Mouse (Mus musculus): Measurements from ENCODE around the gene Olfr441.
"Not testable (repeated sequence)": the region's sequence is repeated elsewhere in the genome, so short reads cannot be mapped to it uniquely, and the experiment has no call there.

Gene Olfr441

GRCm38 (mm10) chr6:43106069-43106468 is at the start of gene Olfr441:
Olfr441 (plus strand) TSS chr6:43106369.
- DNase-seq (ENCODE audit: low spot score): not testable (repeated sequence)

DNA sequence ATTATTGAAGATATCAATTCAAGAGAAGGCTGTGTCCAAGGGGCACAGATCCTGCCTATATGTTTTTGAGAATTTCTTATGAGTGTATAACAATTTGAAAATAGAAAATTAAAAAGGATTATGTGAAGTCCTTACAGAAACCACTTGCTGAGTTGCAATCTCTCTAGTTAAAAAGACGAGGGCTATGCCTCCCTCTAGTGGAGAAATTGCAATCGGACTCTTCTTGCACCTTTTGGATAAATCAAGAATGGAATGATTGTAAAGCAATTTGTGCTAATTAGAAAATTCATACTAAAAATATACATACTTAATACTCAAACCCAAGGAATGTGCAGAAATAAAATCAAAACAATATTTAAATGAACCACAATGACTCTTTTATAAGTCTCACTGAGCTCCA is 27.4 kb upstream of the Olfr441 start:
- no peak for DNase-seq (ENCODE audit: low spot score)

DNA sequence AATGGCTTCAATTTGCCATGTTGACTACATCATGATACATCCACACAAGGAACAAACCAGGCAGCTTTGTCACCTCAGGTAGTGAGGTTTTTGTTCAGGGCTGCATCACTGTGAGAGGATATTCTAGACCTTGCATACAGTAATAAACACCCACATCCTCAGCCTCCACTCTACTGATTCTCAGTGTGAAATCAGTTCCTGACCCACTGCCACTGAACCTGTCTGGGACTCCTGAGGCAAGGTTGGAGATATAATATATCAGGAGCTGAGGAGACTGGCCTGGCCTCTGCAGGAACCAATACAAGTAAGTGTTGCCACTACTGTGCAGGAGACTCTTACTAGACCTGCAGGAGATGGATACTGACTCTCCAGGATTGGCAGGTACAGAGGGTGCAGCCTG is 24.8 kb upstream of the Olfr441 start:
- not testable (repeated sequence) for DNase-seq (ENCODE audit: low spot score)

GRCm38 (mm10) chr6:43146267-43146666 is 40.1 kb downstream of the Olfr441 start, which contains the start of gene Olfr237-ps1:
Olfr237-ps1 (plus strand) TSS chr6:43146567.
- not testable (repeated sequence) for DNase-seq (ENCODE audit: low spot score)

DNA sequence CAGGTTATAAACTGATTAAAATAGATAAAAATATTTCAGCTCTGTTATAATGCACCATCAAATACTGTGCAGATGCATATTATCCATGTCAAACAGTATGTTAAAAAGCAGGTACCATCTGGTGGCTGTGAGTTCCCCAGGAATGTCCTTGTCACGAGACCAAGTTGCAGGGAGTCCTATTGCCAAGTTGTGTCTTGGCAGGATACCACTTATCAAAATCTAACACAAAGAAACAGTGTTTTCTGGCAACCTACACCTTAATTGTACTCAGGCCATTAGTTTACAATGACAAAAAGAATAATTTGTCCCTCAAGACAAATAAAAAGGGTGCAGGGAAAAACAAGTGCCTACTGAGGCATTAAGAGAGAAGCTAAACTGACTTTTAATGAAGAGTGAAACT is 53.3 kb downstream of the Olfr441 start:
- no peak for DNase-seq (ENCODE audit: low spot score)

GRCm38 (mm10) chr6:43162982-43163381 is 56.8 kb downstream of the Olfr441 start, which contains the start of gene Olfr437:
Olfr437 (plus strand) TSS chr6:43163282.
- DNase-seq (ENCODE audit: low spot score): no peak

- no peak for DNase-seq (ENCODE audit: low spot score)
These were observed 61.1 kb downstream of the Olfr441 start for GRCm38 (mm10) chr6:43167246-43167645.

All from MN1 (cell line).